Mouse (Mus musculus) cerebellum, adult 2 months (tissue): ENCODE data around the gene Ttll10. TPM values are rescaled to one million over a fixed set of nuclear protein-coding genes. Genes with fewer than 3 reads are reported as not detected.
A peak's percentile ranks its signal among the peaks of the same experiment; 100 is the strongest.

ENCODE experiments used
- DNase-seq, 2 experiments: peaks; one replicate each; pipeline ENCODE4 v3.0.0; 2021
- H3K27ac ChIP-seq: fragments of 200-500 bp; 2 replicates; pipeline ENCODE4 v1.5.1; 2012; ENCODE audit warnings: low read length, control low read depth, inconsistent platforms; ENCODE audit not compliant: insufficient read depth
- H3K27me3 ChIP-seq: fragments of 200-500 bp; 2 replicates; pipeline ENCODE4 v1.6.1; 2012; ENCODE audit warnings: inconsistent platforms, mild to moderate bottlenecking, low read length, moderate library complexity; ENCODE audit not compliant: control insufficient read depth, insufficient read depth
- H3K4me1 ChIP-seq: fragments of 200-500 bp; 2 replicates; pipeline ENCODE4 v1.6.1; 2011; ENCODE audit warnings: low read length; ENCODE audit not compliant: control insufficient read depth, insufficient read depth
- H3K4me3 ChIP-seq: fragments of 200-500 bp; replicated peaks from 2 replicates; pipeline ENCODE3; 2011; ENCODE audit warnings: mild to moderate bottlenecking, low read depth, low read length, control low read depth; ENCODE audit not compliant: insufficient read depth
- CTCF ChIP-seq: fragments of 200-500 bp; IDR thresholded peaks from 2 replicates; pipeline ENCODE4 v1.5.1; 2011; ENCODE audit warnings: low read depth, mild to moderate bottlenecking, control low read depth, low read length, moderate library complexity, borderline replicate concordance; ENCODE audit not compliant: insufficient read depth
- POLR2A ChIP-seq: fragments of 200-500 bp; IDR thresholded peaks from 2 replicates; pipeline ENCODE4 v1.6.1; 2011; ENCODE audit warnings: low read length, control low read depth, borderline replicate concordance; ENCODE audit not compliant: insufficient read depth
- WGBS: fragments of 180-500 bp; shearing (Covaris S2); methylation state at CpG from one replicate; pipeline ENCODE4 v1.1.7; 2018; 5-methylcytosine and 5-hydroxymethylcytosine counted together
- polyA plus RNA-seq: library from polyadenylated mRNA; depleted of rRNA; stranded (reverse); fragments of >200 nt; gene quantifications from 2 replicates; pipeline ENCODE4 v1.2.3, GENCODE M21; 2012; rRNA removed

The Ttll10 gene
- polyA plus RNA-seq, 1 experiment = 0.11 TPM

- H3K4me3 ChIP-seq = peak overlapping the region; percentile 66
- peaks cover 12% of the 10 kb centered on the region for H3K4me1 ChIP-seq
- TF ChIP-seq POLR2A (no peak), CTCF (no peak)
- no peak for DNase-seq
- peak overlapping the region; percentile 76; the same call in 1 of the 2 replicates for H3K27ac ChIP-seq
- WGBS = 18% methylated on average over 37 of the region's 37 CpGs
- no peaks in the 10 kb centered on the region for H3K27me3 ChIP-seq
Observed at GRCm38 (mm10) chr4:155991908-155992230, 67.3 kb downstream of the Ttll10 start.

GRCm38 (mm10) chr4:155991211-155991907 is 67.9 kb downstream of the Ttll10 start:
- TF ChIP-seq POLR2A (no peak), CTCF (no peak)
- 74% methylated on average over 22 of the region's 22 CpGs for WGBS
- DNase-seq = no peak

More at GRCm38 (mm10) chr4:155991211-155991907, 67.9 kb downstream of the Ttll10 start:
- Histone ChIP-seq H3K27ac (no peak overlapping the region), H3K27me3 (no peaks in the 10 kb centered on the region), H3K4me1 (peaks cover 12% of the 10 kb centered on the region), H3K4me3 (peak overlapping the region; percentile 66)

Other genes with a start within 250 kb of the Ttll10 start
- gene Ccnl2, start 246.9 kb downstream of the Ttll10 start, polyA plus RNA-seq = 171 and 172 TPM in 2 replicates
- 155 and 159 TPM in 2 replicates for gene Aurkaip1, start 228.1 kb downstream of the Ttll10 start, polyA plus RNA-seq
- gene Mxra8, start 219.7 kb downstream of the Ttll10 start, polyA plus RNA-seq = 23.8 and 29.7 TPM in 2 replicates
- 160 and 163 TPM in 2 replicates for gene Dvl1, start 212.0 kb downstream of the Ttll10 start, polyA plus RNA-seq
- gene Tas1r3, start 196.1 kb downstream of the Ttll10 start, polyA plus RNA-seq = 0.87 and 1.0 TPM in 2 replicates
- gene Cptp, start 190.0 kb downstream of the Ttll10 start, polyA plus RNA-seq = 40.5 and 45.1 TPM in 2 replicates
- gene Ints11, start 189.9 kb downstream of the Ttll10 start, polyA plus RNA-seq = 50.1 and 52.2 TPM in 2 replicates
- gene Pusl1, start 167.6 kb downstream of the Ttll10 start, polyA plus RNA-seq = 69.9 and 70.1 TPM in 2 replicates
- gene Acap3, start 167.6 kb downstream of the Ttll10 start, polyA plus RNA-seq = 98.5 and 99.2 TPM in 2 replicates
- gene Ube2j2, start 115.6 kb downstream of the Ttll10 start, polyA plus RNA-seq = 78.4 and 83.8 TPM in 2 replicates
- gene C1qtnf12, start 97.1 kb downstream of the Ttll10 start, polyA plus RNA-seq = 16.8 and 22.1 TPM in 2 replicates
- 10.8 and 11.4 TPM in 2 replicates for gene B3galt6, start 66.8 kb downstream of the Ttll10 start, polyA plus RNA-seq
- 136 and 142 TPM in 2 replicates for gene Sdf4, start 66.5 kb downstream of the Ttll10 start, polyA plus RNA-seq
- 3.6 and 5.2 TPM in 2 replicates for gene Tnfrsf4, start 45.6 kb downstream of the Ttll10 start, polyA plus RNA-seq
- gene Tnfrsf18, start 33.2 kb downstream of the Ttll10 start, polyA plus RNA-seq = 0.10 and 0.11 TPM in 2 replicates
- gene 9430015G10Rik, start 50.6 kb upstream of the Ttll10 start, polyA plus RNA-seq = 32.6 and 34.3 TPM in 2 replicates
- gene Rnf223, start 71.1 kb upstream of the Ttll10 start, polyA plus RNA-seq = 2.0 and 2.1 TPM in 2 replicates
- gene Agrn, start 138.1 kb upstream of the Ttll10 start, polyA plus RNA-seq = 109 and 111 TPM in 2 replicates
- 3.5 and 4.8 TPM in 2 replicates for gene Isg15, start 141.4 kb upstream of the Ttll10 start, polyA plus RNA-seq
- gene AW011738, start 143.9 kb upstream of the Ttll10 start, polyA plus RNA-seq = 6.6 and 6.8 TPM in 2 replicates
- gene Perm1, start 156.5 kb upstream of the Ttll10 start, polyA plus RNA-seq = 1.3 and 1.4 TPM in 2 replicates
- gene Plekhn1, start 175.4 kb upstream of the Ttll10 start, polyA plus RNA-seq = 93.4 and 101 TPM in 2 replicates
- gene Noc2l, start 176.6 kb upstream of the Ttll10 start, polyA plus RNA-seq = 73.5 and 75.9 TPM in 2 replicates
- gene Samd11, start 196.2 kb upstream of the Ttll10 start, polyA plus RNA-seq = 1.7 and 1.8 TPM in 2 replicates